Mouse (Mus musculus) bone marrow, adult 2 months (tissue): ENCODE measurements around the gene Tmem45a2.

Experiments
- CTCF ChIP-seq: fragments of 200-500 bp; IDR thresholded peaks from 2 replicates; pipeline ENCODE4 v1.5.1; 2011; ENCODE audit warnings: low read length, control low read depth; ENCODE audit not compliant: control insufficient read depth, insufficient read depth
- POLR2A ChIP-seq: fragments of 200-500 bp; IDR thresholded peaks from 2 replicates; pipeline ENCODE4 v1.6.1; 2011; ENCODE audit warnings: low read depth, mild to moderate bottlenecking, control low read depth, low read length, borderline replicate concordance; ENCODE audit not compliant: control insufficient read depth

GRCm38 (mm10) chr16:57099572-57100237 is 28.5 kb upstream of the Tmem45a2 start:
- TF ChIP-seq CTCF (no peak), POLR2A (no peak)
